Mouse (Mus musculus): Measurements from ENCODE around the gene Lpp.

Gene Lpp

DNA sequence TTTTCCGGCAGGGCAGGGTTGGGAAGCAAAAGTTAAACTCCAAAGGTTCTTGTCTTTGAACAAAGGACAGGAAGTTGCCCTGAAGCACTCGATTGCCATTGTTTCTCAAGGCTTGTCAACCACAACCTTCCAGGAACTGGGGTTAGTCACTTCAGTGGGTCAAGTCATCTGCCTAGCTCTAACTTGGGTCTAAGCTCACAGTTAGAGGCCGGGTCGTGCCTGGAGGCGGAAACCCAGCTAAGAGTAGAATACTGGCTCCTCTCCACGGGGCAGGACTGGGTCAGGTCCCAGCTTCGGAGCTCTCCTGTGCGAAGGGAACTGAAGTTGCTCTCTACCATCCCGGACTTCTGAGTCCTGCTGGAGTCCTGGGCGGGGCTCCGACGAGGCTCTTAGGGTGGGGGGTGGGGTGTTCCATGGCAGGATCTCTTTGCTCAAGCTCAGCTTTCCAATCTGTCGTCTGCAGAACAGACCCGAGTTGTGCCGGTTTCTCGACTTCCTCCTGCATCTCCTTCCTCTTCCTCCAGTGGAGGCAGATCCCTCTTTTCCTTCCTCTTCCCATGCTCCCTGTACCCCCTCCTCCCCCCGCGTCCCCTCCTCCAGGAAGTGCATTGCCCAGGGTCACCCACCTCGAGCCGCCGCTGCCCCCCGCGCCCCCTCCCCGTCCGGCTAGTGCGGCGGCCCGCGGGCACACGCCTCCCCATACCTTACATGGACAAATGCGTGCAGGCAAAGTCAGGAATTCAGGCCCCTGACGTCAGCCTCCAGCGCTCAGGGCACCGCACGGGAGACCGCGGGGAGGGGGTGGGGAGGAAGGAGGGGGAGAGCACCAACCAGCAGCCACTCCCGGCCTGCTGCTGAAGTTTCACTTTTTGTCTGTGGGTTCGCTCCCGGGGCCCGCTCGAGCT, at the start of gene Lpp:
TSS of gene Lpp (plus strand) at position 857 of the 905 bp plus-strand sequence.
- DNase-seq, result peak; percentile 76 to 92

DNA sequence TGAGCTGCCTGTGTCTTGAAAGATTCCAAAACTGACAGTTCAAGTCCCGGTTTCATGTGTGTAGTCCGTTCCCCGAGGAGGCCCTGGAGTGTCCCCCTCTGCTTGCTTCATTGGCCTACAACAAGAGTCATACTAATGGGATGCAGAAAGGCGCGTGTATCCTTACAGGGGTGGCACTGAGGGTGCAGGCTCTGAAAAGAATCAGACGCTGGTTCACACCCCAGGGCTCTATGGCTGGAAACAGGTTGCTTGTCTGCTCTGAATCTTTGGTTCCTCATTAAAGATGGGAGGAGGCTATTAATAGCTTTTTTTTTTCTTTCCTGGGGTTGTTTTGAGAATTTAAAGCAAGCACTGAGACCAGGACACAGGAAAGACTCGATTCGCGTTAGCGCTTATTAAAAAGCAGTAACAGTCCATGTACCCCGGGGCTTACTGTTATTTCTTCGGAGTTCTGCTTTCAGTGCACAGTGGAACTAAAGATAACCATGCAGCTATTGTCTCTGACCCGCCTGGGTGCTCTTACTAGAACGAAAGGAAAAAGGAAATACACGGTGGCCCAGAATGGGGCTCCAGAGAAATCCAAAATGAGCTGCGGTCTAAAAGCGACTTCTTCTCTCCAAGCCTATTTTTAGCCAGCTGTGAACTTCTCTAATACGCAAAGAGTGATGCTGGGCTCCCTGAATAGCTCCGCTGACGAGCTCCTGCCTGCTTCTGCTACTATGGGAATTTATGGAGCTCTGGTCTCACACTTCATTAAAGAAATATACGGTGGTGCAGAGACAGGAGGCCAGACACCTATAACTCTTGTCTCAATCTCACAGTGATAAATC, 45.5 kb upstream of the Lpp start:
- no peak for DNase-seq

DNA sequence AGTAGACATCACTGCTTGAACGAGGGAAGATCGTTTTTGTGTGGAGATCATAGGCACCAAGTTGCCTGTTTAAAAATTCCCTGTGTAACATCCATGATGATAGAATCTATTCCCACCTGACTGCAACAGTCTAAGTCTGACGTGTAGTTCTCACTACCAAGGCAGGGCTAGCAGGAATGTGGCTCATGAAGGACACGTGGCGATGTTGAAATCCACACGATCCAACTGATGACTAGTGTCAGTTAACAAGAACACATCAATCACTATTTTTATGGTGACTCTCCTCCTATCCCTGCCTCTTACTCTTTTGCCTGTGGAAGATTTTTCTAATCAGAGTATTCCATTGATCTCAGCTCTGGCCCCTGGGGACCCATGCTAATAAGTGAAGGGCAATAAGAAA, 43.0 kb upstream of the Lpp start:
- no peak for DNase-seq

DNA sequence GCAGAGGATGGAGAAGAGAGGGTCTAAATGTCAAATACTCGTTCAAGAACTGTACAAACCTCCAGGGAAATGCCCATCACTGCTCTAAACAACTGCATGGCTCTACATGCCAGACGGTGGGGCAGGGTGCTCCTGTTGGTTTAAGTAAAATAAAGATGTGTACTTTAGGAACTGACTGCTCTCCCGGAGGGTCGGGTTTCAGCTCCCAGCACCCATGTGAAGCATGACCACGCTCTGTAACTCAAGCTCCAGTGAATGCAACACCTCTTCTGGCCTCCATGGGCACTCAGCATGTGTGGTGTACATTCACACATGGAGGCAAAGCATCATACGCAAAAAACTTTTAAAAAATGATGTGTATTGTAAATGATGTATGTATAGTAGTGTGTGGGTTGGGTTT, 42.6 kb upstream of the Lpp start:
- no peak for DNase-seq

DNA sequence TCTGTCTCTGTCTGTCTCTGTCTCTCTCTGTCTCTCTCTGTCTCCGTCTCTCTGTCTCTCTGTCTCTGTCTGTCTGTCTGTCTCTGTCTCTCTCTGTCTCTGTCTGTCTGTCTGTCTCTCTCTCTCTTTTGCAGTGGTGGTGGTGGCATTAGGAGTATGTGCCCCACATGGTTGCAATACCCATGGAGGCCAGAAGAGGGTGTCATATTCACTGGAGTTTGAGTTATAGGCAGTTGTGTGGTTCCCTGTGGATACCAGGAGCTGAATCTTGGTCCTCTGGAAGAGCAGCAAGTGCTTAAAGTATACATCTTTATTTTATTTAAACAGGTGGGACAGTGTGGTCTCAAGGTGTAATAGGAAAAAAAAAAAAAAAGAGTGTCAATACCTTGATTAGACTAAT, 41.5 kb upstream of the Lpp start:
- DNase-seq, result no peak

DNA sequence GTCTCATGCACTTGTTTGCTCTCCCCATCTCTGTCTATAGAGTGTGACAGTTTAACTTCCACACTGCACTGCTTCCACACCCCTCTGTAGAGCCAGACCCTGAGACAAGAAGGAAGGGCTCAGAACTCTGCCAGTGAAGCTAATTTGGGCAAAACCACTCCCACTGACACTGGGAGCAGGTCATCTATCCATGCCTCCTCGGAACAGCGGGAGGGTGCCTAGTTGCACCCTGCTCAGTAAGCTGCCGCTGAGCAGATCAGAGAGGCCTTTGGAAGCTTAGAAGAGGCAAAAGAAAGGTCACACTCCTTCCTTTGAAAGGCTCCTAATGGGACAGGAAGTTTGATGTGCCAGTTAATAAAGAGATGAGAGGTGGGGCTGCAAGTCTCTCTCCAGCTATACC, 39.5 kb upstream of the Lpp start:
- no peak for DNase-seq

DNA sequence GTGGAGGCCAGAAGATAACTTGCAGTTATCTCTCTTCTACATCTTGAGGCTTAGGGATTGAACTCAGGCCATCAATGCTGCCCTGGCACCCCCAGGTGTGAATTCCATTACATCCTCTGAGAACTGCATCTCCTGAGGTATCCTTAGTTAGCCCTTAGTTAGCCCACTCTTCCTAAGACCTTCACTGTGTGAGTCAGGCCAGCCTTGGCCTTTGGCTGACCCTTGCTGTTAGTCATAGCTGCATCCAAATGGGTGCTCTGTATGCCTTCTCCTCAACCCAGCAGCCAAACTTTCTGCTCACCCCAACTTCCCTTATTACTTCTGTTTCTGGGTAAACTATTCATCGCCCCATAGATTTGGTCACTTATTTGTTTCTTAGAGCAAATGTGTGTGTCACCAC, 31.6 kb upstream of the Lpp start:
- no peak for DNase-seq

DNA sequence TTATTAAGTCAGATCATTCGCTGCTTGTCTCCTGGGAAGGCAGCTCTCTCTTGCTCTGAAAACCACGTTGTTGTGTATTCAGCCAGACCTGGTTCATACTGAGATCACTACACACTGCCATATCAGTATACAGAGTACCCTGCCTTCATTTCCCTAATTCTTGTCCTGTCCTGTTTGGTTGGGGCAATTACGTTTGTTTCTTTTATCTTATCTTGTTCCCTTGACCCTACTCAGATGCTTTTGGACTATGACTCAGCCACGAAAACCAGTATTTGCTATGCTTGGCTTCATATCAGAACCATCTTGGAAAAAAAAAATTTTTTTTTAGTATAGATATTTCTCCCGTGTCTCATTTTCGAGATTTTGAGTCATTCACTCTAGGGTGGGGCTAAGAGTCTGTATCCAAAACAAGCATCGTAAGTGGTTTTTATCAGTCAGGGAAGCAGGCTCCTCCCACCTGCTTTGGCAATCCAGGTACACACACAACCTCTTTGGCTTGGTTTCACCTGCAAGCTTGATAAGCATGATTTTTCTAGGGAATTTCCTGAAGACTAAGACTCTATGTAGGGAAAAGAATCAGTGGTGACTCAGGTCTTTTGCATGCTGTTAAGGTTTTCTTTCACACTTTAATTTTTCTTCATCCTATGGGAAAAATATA, 29.1 kb upstream of the Lpp start:
- no peak for DNase-seq

DNA sequence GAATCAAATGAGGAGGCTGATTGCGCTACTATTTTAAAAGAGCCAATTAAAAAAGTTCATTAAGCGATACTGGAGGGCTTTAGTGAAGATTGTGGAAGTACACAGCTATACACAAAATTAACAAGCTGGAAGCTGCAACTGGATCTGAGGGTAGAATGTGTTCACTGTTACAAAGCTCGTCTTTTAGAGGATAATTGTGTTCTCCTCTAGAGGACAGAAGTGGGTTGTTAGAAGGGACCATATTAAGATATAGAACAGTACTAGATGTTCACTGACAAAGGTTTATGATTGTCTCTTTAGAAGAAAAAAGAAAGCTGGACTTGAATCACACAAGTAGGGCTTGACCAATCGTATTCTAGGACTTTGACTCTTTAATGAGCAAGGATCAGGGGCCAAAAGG, 27.4 kb upstream of the Lpp start:
- no peak for DNase-seq

DNA sequence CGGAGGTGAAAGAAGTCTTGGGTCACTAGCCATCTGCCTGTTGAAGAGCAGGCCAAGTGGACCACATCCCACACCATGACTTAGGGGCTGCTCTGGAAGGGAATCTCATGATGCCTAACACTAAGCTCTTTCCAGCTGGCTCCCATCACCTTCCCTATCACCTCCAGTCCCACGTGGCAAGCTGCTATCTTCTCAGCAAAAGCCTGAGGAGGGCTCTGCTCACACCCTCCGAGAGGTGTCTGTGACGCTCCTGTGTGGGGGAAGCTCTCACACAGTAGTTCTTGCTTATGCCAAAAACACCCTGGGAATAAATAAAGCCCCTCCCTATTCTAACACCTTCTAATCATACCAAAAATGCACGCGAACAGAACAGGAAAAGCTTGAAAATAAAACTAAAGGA, 26.2 kb upstream of the Lpp start:
- no peak for DNase-seq

DNA sequence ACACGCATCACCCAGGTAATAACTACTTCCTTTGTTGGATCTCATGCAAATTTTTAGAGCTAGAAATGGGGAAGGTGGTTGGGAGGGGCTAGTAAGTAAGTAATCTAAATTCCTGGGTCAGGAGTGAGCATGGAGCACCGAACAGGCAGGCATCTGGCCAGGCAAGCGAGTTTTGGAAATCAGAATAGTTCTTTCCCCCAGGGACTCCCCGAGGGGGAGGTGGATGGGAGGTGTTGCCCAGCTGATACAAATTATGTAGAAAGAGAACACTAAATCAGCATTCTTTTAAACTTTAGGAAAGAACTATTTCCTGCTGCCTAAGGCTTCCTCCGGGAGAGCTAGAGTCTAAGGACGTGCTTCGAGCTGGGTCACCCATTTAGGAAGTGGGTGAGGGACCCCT, 25.8 kb upstream of the Lpp start:
- peak in 1 of 2 experiments; percentile 16 for DNase-seq

DNA sequence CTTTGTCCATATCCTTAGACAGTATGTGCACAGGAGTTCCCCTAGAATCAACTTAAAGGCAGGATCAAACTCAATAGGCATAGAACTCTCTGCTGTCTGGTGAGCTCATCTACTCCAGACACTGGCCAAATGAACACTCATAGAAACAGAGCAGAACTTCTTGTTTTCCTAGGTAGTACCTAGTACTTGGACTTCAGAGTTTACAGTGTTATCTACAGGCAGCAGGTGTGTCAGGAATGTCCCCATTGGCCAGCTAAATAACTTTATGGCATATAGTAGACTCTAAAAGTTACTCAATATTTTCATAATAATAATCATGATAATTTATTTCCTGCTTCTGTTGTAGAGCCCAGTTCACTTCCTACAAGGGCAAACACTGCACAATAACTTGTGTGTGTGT, 16.8 kb upstream of the Lpp start:
- no peak for DNase-seq

DNA sequence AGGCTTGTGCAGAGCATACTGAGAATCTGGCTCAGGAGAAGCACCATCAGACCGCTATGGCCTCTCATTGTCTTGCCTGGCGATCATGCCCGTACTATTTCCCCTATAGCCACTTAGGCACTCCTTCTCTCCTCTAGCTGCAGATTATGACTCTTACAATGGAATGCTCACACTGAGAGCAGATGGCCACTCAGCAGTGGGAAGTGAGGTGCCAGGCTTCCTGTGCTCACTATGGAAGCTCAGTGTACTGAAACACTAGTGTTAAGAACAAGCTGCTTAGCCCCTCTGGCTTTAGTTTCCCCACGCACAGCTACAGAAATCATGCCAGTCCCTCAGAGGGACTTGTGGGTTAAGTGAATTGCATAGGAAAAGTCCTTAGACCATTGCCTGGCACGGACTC, 2.7 kb upstream of the Lpp start:
- DNase-seq, result no peak

DNA sequence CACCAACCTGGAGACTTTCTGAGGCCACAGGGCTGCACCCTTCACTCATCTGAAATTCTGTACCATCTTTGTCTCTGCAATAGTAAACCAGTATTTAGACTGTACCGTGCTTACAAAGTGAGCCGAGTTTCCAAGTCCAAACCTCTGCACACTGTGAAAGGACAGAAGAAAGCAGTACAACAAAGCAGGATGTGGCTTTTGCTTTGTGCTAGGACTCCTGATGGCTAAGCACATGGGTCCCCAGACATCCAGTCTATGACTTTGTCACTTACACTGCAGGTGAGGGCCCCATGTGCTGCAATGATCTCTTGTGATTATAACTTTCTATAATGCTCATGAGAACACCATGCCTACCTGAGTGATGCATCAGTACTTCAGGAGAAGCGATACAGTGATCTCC, 2.2 kb upstream of the Lpp start:
- no peak for DNase-seq

DNA sequence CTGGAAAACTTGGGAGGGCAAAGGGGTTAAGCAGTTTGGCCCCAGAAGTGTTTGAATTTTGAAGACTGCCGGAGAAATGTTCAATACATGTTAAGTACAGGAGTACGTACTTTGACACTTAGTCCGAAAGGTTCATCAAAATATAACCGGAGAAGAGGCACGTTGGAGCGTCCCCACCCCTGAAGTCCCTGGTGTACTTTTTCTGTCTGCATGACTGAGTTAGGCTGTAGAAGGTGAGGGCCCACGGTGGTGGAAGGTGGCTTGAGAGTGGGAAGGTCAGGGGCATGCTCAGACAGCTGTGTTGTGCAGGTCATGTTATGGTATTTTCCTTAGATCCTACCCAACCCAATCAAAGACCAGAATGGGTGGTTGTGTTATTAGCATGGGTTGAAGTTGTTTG, 1.4 kb upstream of the Lpp start:
- DNase-seq, result peak; percentile 46 to 64

DNA sequence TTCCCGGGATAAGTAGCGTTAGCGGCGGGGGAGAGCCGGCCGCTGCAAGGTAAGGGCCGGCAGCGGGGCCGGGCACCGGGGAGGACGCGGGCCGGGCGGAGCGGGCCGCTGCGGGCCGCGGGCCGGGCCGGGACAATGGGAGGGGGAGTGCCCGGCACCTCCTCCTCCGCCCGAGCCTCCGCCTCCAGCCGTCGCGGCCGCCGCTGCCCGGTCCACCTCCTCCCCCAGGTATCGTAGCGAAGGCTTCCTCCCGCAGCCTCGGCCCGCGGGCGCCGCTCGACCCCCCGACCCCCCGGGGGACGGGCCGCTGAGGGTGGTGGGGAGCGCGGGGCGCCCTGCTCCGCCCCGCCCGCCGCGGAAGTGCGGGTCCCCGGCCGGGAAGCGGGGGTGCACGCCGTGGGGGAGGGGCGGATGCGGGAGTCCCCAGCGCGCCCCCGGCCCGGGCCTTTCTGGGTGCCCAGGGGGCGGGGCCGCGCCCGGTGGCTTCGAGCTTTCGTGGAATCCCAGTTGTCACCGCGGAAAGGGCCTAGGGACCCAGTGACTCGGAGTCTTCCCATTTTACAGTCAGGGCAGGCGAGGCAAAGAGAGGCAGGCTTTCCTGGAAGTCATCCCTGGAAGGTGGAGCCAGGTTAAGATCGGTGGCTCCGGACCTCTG, 376 bp downstream of the Lpp start:
- peak; percentile 71 to 89 for DNase-seq

DNA sequence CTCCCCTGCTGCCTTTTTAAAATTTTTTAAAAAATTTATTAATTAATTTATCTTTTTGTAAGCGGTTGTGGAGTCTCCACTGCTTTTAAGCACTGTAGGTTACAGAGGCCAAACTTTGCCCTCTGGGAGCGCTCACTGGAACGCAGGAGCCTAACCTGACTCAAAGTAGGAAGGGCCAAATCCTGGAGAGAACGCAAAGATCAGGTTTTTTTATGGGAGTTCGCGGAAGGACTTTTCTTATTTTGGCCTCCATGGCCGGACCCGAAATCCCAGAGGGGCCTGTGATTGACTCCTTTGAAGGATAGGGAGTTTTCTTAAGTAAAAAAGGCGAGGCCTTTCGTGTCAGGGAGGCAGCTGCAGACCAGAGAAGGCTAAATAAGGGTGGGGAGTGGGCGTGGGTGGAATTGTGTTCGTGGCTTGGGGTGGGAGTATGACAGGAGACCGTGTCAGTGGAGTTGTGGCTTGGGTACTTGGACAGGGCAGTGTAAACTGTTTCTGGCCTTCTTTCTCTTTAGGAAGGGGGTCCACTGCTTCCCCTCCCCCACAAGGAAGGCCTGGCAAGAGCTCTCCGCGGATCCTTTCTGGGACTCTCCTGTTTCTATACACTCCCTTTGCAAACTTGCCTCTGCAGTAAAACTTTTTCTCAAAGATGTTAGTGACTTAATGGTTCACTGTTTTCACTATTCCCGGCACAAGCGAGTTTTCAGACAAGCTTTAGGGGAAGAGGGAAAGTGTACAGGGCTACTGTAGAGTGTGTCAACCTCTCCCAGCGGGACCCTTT, 1.1 kb downstream of the Lpp start:
- peak; percentile 67 to 86 for DNase-seq

DNA sequence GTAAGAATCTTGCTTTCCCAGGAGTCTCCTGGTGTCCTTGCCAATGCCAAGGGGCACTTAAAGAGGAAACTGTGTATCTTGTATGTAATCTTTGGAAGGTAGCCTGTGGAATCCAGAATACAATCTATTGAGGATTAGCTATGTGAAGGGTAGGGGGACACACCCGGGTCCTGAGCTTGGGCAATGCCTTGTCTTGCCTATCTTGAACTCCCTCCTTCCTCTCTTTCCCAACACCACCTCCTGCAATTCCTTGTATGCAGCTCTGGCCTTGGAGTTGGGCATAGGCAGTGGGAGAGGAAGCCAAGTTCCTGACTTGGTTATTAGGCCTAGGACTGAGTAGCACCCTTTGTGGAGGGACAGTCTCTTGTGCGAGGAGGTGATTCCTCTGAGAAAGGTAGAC, 1.8 kb downstream of the Lpp start:
- DNase-seq, result peak in 1 of 2 experiments; percentile 38

DNA sequence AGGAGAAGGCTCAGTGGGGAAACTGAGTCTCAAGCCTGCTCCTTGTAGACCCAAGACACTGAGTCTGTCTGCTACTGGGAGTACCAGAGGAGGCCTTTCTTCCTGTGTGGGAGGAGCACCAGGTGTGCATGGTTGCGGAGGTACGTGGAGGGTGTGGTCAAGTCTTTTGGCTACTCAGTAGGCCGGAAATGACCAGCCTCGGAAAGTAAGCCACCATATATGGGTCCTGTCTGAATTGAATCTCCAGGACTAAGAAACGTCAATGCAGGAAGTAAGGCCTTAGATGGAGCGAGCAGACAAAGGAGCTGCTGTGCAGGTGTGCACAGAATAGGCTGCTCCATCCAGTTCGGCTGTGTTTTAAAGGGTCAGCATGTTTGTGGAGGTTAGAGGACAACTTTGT, 3.2 kb downstream of the Lpp start:
- DNase-seq, result peak in 1 of 2 experiments; percentile 31

DNA sequence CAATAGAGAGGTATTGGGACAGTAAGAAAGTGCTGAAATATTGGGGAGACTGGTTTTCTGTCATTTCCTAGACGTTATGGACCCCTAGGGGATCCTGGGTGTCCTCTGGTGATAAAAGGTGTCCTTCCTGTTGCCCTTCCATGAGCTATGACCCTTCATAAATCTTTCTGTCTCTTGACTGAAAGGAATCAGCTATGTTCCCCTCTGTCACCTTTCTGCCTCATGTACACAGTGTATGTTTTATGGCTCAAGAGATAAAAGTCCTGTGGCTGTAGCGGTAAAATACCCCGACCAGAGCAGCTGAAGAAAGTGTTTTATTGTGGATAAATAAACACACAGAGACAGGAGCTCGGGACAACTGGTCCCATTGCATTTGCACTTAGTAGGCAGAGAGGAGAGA, 5.2 kb downstream of the Lpp start:
- DNase-seq, result no peak

DNA sequence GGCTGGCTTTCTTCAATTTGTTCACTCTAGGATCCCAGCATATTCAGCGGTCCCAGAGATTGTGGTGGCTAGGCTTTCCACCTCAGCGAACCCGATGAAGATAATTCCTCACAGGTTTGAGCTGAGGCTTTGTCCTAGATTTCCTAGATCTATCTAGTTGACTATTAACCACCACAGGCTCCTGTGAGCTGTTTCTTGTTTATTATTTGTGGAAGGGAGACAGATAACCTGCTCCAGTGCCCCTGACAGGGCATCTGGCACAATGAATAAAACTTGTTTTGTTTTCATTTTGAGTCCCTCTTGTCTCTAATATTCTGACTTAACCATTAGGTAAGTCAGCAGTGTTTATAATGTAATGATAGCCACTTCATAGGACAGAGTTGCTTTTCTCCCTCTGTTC, 5.6 kb downstream of the Lpp start:
- DNase-seq, result peak; percentile 24 to 36

DNA sequence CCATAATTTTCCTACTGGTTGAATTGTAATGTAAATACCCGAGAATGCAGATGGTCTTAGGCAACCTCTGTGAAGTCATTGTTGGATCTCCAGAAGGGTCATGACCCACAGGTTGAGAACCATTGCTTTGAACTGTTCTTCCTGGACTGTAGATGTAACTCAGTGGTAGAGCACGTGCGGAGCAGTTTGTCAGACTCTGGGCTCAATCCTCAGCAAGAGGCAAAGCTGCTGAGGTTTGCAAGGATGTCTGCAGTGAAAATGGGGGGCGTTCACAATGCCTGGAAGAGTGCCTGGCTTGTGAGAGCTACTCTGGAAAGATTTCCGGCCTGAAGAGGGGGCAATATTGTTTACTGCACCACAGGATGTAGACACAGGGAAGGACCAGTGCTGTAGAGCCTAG, 6.2 kb downstream of the Lpp start:
- peak; percentile 64 to 78 for DNase-seq
